Mouse (Mus musculus) heart, postnatal 0 days (tissue): ENCODE measurements at regions not wholly inside any gene's neighbourhood (a gene's known extent, or its start where the extent isn't known, plus 50 kb on each side); places are given as distances from the start of the nearest gene placed in this dataset.

ENCODE experiments used
- CTCF ChIP-seq: IDR thresholded peaks from 2 replicates; pipeline ENCODE4 v1.5.1; 2016; ENCODE audit warnings: antibody characterized with exemption, control low read depth, low read depth
- EP300 ChIP-seq: IDR thresholded peaks from 2 replicates; pipeline ENCODE4 v1.6.1; 2016; ENCODE audit warnings: antibody characterized with exemption, low read depth

DNA sequence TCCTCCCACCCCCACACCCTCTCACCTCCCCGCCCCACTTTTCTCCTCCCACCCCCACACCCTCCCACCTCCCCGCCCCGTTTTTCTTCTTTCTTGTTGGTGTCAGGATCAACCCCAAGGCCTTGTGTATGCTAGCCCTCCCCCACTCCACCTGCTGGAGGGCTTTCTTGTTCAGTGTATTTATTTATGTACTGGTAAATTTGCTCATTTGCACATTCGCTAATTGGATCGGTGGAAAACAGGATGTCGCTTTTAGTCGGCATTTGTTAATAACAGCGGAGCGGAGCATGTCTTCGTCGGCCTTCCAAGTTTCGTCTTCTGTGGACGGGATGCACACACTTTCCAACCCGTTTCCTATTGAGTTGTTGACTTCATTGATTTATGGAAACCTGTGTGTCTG is 187.9 kb downstream of the Trim29 start:
- no peak for TF ChIP-seq CTCF
- no peak for TF ChIP-seq EP300
